Mouse (Mus musculus) spleen, postnatal 10 days (tissue): ENCODE data around the gene Tap1.
"Not testable (repeated sequence)": the region's sequence is repeated elsewhere in the genome, so short reads cannot be mapped to it uniquely, and the experiment has no call there.

Experiments used
- DNase-seq, 2 experiments: peaks; one replicate each; pipeline ENCODE4 v3.0.0; 2021 to 2022; ENCODE audit warnings: low spot score in 2 of 2

The Tap1 gene

GRCm38 (mm10) chr17:34203444-34203843 lies 16.1 kb downstream of the Tap1 start, which contains the start of gene Tap2:
TSS of gene Tap2 (plus strand) at chr17:34203527.
- DNase-seq: peak in 1 of 2 experiments; percentile 24

- DNase-seq: peak; percentile 90 to 93
These were observed 17.1 kb downstream of the Tap1 start for GRCm38 (mm10) chr17:34204303-34205010.

- DNase-seq: peak; percentile 55 to 58
These were observed 17.8 kb downstream of the Tap1 start for GRCm38 (mm10) chr17:34205021-34205745.

- DNase-seq: peak in 1 of 2 experiments; percentile 66
These were observed 18.4 kb downstream of the Tap1 start for GRCm38 (mm10) chr17:34205746-34206176.

GRCm38 (mm10) chr17:34206731-34207130 lies 19.4 kb downstream of the Tap1 start:
- DNase-seq: peak in 1 of 2 experiments; percentile 10

GRCm38 (mm10) chr17:34207456-34207855 lies 20.1 kb downstream of the Tap1 start:
- DNase-seq: peak in 1 of 2 experiments; percentile 32

- DNase-seq: peak in 1 of 2 experiments; percentile 13
These were observed 20.5 kb downstream of the Tap1 start for GRCm38 (mm10) chr17:34207866-34208265.

GRCm38 (mm10) chr17:34208421-34208820 lies 21.1 kb downstream of the Tap1 start:
- peak in 1 of 2 experiments; percentile 9 for DNase-seq

GRCm38 (mm10) chr17:34209680-34210079 lies 22.3 kb downstream of the Tap1 start:
- peak in 1 of 2 experiments; percentile 60 for DNase-seq

GRCm38 (mm10) chr17:34210599-34210998 lies 23.2 kb downstream of the Tap1 start:
- peak in 1 of 2 experiments; percentile 51 for DNase-seq

- peak in 1 of 2 experiments; percentile 42 for DNase-seq
These were observed 24.5 kb downstream of the Tap1 start for GRCm38 (mm10) chr17:34211746-34212365.

GRCm38 (mm10) chr17:34213936-34214335 lies 26.6 kb downstream of the Tap1 start:
- DNase-seq: peak in 1 of 2 experiments; percentile 10

- peak in 1 of 2 experiments; percentile 8 for DNase-seq
These were observed 27.8 kb downstream of the Tap1 start for GRCm38 (mm10) chr17:34215176-34215575.

GRCm38 (mm10) chr17:34217216-34217928 lies 30.0 kb downstream of the Tap1 start:
- peak in 1 of 2 experiments; percentile 11 for DNase-seq

GRCm38 (mm10) chr17:34217986-34218385 lies 30.6 kb downstream of the Tap1 start:
- peak in 1 of 2 experiments; percentile 9 for DNase-seq

- DNase-seq: peak in 1 of 2 experiments; percentile 24
These were observed 31.3 kb downstream of the Tap1 start for GRCm38 (mm10) chr17:34218675-34219074.

GRCm38 (mm10) chr17:34219096-34219495 lies 31.7 kb downstream of the Tap1 start:
- DNase-seq: peak; percentile 62 to 84

GRCm38 (mm10) chr17:34219801-34220200 lies 32.4 kb downstream of the Tap1 start:
- not testable (repeated sequence) for DNase-seq

GRCm38 (mm10) chr17:34220401-34220800 lies 33.0 kb downstream of the Tap1 start:
- not testable (repeated sequence) for DNase-seq

- DNase-seq: peak in 1 of 2 experiments; percentile 6
These were observed 37.5 kb downstream of the Tap1 start for GRCm38 (mm10) chr17:34224816-34225215.

- DNase-seq: peak in 1 of 2 experiments; percentile 8
These were observed 38.1 kb downstream of the Tap1 start for GRCm38 (mm10) chr17:34225426-34225825.
